Mouse (Mus musculus) lung, postnatal 0 days (tissue): ENCODE data around the gene Mlana.

Source experiments
- CTCF ChIP-seq: IDR thresholded peaks from 2 replicates; pipeline ENCODE4 v1.5.1; 2016; ENCODE audit warnings: antibody characterized with exemption, mild to moderate bottlenecking
- EP300 ChIP-seq: IDR thresholded peaks from 2 replicates; pipeline ENCODE4 v1.6.1; 2016; ENCODE audit warnings: antibody characterized with exemption, mild to moderate bottlenecking, control low read depth

DNA sequence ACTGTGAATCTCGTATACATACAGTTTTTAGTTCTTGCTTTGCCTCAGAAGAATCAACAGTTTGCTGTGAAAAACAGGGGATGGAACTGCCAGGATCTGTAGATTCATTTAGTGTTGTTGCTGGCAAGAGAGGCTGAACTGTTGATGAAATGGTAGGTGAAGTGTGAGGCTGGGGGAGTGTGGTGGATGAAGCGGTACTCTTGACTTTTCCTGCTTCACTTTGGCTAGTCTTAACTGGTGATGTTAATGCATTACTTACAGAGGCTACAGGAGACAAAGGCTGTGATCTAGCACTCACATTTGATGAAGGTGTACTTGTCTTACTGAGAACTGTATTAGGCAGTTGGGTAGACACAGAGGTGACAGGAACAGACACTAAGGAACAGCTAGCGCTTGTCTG is 20.9 kb downstream of the Mlana start:
- TF ChIP-seq CTCF (no peak), EP300 (no peak)
